Mouse (Mus musculus): Measurements from ENCODE around the gene Zbtb7b. TPM values are rescaled to one million over a fixed set of nuclear protein-coding genes. Genes with fewer than 3 reads are reported as not detected.
A peak's percentile ranks its signal among the peaks of the same experiment; 100 is the strongest.

Zbtb7b gene
- polyA plus RNA-seq, 1 experiment from 2014 or later: 4.8 TPM

DNA sequence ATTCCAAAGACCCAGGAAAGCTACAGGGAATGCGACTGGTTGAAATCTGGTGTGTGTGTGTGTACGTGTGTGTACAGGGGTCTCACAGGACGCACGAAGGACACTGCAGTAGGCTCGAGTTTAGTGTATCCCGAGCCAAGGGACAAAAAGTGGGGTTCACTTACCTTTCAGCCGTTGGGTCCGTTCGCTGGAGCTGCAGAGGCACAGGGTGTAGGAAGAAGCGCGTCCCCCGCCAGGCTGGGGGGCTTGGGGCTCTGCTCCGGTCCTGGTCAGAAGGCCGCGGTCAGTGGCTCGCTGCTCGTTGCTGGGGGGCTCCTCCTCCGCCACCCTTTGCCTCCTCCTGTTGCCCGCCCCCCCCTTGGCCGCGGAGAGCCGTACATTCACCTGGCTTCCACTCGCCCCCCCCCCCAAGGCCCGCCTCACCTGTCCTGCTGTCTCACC lies 1.7 kb downstream of the Zbtb7b start:
- Histone ChIP-seq H3K9me3 (ENCODE audit: control insufficient read depth, low read length) (no peaks in the 10 kb centered on the region), H3K4me3 (ENCODE audit: low read length) (peak overlapping the region; percentile 73), H3K27me3 (ENCODE audit: control insufficient read depth, insufficient read depth, low read depth, low read length) (no peaks in the 10 kb centered on the region), H3K4me2 (ENCODE audit: low read depth, low read length) (peak overlapping the region; percentile 98), H3K27ac (ENCODE audit: low read length) (peak overlapping the region; percentile 89), H3K4me1 (replicated peaks; ENCODE audit: control insufficient read depth, insufficient read depth, low read length) (peaks cover 34% of the 10 kb centered on the region), H3K36me3 (ENCODE audit: control insufficient read depth, insufficient read depth, low read length) (no peaks in the 10 kb centered on the region), H3K9ac (ENCODE audit: low read length) (peak overlapping the region; percentile 76)
- WGBS: under 1% methylated on average over 14 of the region's 24 CpGs
- no peak for ATAC-seq (ENCODE audit: low read depth)

DNA sequence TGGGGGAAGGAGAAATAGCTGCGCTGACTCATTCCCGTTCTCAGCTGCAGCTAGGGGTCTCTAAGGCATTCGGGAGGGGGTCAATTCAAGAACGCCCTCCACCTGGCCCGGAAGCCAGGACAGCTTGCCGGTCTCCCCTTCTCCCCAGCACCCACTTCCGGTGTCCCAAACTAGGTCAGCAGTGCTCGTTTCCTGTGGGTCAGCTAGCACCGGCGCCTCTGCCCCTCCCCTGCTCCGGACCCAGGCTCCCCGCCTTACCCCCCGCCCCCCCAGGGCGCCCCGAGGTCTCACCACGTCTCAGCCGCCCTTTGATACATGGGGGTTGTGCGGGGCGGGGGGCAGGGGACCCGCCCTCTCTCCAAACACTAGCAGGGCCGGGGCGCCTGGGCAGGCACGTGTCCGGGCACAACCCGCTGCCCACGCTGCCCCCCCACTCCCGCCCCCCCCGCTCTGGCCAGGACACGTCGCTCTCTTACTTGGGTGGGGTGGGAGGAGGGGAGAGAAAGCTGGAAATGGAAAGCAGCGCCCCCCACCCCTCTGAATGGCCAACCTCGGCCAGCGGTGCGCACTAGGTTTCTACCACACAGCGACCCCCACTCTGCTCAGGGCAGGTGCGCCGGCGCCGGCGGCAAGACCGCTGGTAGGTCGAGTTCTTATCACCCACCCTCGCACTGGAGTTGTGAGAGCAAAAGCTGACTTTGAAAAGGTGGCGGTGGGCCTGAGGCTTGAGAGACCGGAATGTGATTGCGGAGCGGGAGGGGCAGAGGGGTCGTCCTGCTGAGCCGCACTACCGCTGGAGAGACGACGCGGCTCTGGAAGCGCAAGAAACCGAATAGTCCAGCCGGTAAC lies 2.7 kb downstream of the Zbtb7b start:
- H3K4me2 ChIP-seq (ENCODE audit: low read depth, low read length): peak overlapping the region; percentile 98
- H3K36me3 ChIP-seq (ENCODE audit: control insufficient read depth, insufficient read depth, low read length): no peaks in the 10 kb centered on the region
- H3K9me3 ChIP-seq (ENCODE audit: control insufficient read depth, low read length): no peaks in the 10 kb centered on the region
- H3K9ac ChIP-seq (ENCODE audit: low read length): peak overlapping the region; percentile 76
- H3K4me3 ChIP-seq (ENCODE audit: low read length): peak overlapping the region; percentile 73
- H3K4me1 ChIP-seq (replicated peaks; ENCODE audit: control insufficient read depth, insufficient read depth, low read length): peaks cover 43% of the 10 kb centered on the region
- WGBS: under 1% methylated on average over 53 of the region's 56 CpGs
- ATAC-seq (ENCODE audit: low read depth): no peak
- no peaks in the 10 kb centered on the region for H3K27me3 ChIP-seq (ENCODE audit: control insufficient read depth, insufficient read depth, low read depth, low read length)
- peak overlapping the region; percentile 89 for H3K27ac ChIP-seq (ENCODE audit: low read length)

DNA sequence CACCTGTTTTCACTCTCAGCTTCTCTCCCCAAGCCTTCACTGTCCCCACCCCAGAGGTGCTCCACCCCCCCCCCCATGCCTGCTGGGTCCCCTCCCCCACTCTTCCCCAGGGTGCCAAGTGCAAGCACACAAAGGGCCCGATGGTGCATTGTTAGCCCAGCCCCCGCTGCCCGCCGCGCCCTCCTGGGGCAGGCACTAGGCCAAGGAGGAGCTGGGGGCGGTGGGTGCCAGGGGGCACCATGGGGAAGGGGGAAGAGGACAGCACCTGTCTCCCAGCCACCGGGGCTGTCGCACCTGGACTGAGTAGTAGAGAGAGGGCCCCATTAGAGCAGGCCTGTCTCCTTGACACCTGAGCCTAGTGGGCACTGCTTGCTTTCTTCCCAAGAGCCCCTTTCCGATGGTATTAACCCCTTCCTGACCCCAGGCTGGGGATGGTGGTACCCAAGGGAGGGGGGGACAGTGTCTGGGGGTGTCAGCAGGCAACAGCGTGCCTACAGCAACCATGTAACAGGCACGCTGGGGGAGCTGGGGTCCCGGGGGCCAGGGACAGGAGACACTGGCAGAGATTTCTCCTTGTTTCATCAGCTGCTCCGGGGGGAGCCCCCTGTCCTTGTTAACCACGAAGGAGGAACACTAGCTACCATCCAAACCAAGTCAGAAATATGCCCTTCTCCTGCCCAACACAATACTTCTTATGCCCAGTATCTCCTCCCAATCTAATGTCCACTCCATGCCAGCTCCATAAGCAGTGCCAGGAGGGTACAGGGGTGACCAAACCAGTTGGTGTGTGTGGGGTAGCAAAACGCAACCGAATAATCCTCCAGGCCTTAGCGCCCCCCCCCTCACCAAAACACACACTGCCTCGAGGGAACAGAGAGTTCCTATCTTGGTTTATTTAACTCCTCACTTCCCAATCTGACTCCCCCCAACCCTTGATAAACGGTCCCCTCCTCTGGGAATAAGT lies 3.6 kb downstream of the Zbtb7b start:
- peak overlapping the region; percentile 76 for H3K9ac ChIP-seq (ENCODE audit: low read length)
- H3K36me3 ChIP-seq (ENCODE audit: control insufficient read depth, insufficient read depth, low read length): no peaks in the 10 kb centered on the region
- no peaks in the 10 kb centered on the region for H3K9me3 ChIP-seq (ENCODE audit: control insufficient read depth, low read length)
- H3K4me1 ChIP-seq (replicated peaks; ENCODE audit: control insufficient read depth, insufficient read depth, low read length): peaks cover 43% of the 10 kb centered on the region
- no peak for ATAC-seq (ENCODE audit: low read depth)
- peak overlapping the region; percentile 98 for H3K4me2 ChIP-seq (ENCODE audit: low read depth, low read length)
- H3K4me3 ChIP-seq (ENCODE audit: low read length): peak overlapping the region; percentile 73
- no peaks in the 10 kb centered on the region for H3K27me3 ChIP-seq (ENCODE audit: control insufficient read depth, insufficient read depth, low read depth, low read length)
- WGBS: 12% methylated on average over 19 of the region's 19 CpGs
- H3K27ac ChIP-seq (ENCODE audit: low read length): peak overlapping the region; percentile 89

DNA sequence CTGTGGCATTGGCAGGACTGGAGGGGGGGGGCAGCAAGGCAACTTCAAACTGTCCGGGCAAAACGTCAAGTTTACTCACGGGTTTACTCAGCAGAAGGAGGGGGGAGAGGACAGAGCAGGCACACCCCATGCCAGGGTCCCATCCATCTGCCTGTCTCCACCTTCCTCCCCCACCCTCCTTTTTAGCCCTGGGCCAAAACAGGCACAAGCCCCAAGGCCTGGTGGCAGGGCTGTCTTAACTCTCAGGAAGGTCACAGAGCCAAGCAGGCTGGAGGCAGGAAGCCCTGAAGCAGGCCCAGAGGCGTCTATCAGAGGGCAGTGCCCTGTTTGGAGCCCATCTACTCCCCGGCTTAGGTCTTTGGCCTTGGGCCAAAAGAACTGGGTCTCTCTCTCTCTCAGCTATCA lies 4.5 kb downstream of the Zbtb7b start:
- no peaks in the 10 kb centered on the region for H3K27me3 ChIP-seq (ENCODE audit: control insufficient read depth, insufficient read depth, low read depth, low read length)
- peaks cover 44% of the 10 kb centered on the region for H3K4me1 ChIP-seq (replicated peaks; ENCODE audit: control insufficient read depth, insufficient read depth, low read length)
- peak overlapping the region; percentile 98 for H3K4me2 ChIP-seq (ENCODE audit: low read depth, low read length)
- 32% methylated on average over 5 of the region's 5 CpGs for WGBS
- H3K9ac ChIP-seq (ENCODE audit: low read length): peak overlapping the region; percentile 76
- H3K36me3 ChIP-seq (ENCODE audit: control insufficient read depth, insufficient read depth, low read length): no peaks in the 10 kb centered on the region
- peak overlapping the region; percentile 89 for H3K27ac ChIP-seq (ENCODE audit: low read length)
- no peak for ATAC-seq (ENCODE audit: low read depth)
- H3K9me3 ChIP-seq (ENCODE audit: control insufficient read depth, low read length): no peaks in the 10 kb centered on the region
- H3K4me3 ChIP-seq (ENCODE audit: low read length): peak overlapping the region; percentile 73

DNA sequence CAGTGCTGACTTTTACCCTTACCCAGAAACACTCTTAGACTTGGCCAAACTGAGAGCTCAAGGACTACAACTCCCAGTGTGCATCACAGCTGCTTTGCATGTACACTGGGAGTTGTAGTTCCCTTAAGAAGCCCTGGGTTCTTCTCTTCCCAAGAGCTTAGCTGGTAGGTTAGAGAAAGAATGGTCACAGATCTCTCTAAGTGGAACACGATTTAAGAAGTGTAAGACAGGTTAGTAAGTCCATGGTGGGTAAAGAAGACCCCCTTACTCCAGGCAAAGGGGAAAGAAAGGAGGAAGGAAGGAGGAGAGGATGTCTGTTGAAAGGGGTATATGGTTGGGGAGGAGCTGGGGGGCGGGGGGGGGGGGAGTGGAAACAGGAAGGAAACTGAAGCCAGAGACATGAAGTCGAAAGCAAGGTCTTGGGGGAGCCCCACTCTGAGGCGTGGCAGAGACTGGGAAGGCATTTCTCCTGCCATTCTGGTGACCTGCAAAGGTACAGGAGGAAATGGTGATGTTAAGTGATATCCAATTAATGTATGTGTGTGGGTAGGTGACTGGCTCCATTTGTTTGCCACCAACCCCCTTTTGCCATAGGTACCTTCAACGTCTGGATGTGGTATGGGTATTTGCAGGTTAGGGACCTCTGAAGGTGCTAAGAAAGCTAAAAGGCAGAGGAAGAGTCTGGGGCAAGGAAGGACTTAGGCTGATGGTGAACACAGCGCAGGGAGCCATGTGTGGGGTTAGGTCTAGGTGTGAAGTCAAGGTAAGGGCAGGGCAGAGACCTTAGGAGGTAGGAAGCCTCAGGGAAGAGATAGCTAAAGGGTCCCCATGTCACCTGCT lies 5.5 kb downstream of the Zbtb7b start:
- Histone ChIP-seq H3K27me3 (ENCODE audit: control insufficient read depth, insufficient read depth, low read depth, low read length) (no peaks in the 10 kb centered on the region), H3K36me3 (ENCODE audit: control insufficient read depth, insufficient read depth, low read length) (no peaks in the 10 kb centered on the region), H3K4me2 (ENCODE audit: low read depth, low read length) (no peak overlapping the region), H3K4me1 (replicated peaks; ENCODE audit: control insufficient read depth, insufficient read depth, low read length) (peaks cover 53% of the 10 kb centered on the region), H3K27ac (ENCODE audit: low read length) (no peak overlapping the region), H3K9ac (ENCODE audit: low read length) (no peak overlapping the region), H3K4me3 (ENCODE audit: low read length) (no peak overlapping the region), H3K9me3 (ENCODE audit: control insufficient read depth, low read length) (no peaks in the 10 kb centered on the region)
- WGBS: 51% methylated on average over 5 of the region's 6 CpGs
- ATAC-seq (ENCODE audit: low read depth): no peak

DNA sequence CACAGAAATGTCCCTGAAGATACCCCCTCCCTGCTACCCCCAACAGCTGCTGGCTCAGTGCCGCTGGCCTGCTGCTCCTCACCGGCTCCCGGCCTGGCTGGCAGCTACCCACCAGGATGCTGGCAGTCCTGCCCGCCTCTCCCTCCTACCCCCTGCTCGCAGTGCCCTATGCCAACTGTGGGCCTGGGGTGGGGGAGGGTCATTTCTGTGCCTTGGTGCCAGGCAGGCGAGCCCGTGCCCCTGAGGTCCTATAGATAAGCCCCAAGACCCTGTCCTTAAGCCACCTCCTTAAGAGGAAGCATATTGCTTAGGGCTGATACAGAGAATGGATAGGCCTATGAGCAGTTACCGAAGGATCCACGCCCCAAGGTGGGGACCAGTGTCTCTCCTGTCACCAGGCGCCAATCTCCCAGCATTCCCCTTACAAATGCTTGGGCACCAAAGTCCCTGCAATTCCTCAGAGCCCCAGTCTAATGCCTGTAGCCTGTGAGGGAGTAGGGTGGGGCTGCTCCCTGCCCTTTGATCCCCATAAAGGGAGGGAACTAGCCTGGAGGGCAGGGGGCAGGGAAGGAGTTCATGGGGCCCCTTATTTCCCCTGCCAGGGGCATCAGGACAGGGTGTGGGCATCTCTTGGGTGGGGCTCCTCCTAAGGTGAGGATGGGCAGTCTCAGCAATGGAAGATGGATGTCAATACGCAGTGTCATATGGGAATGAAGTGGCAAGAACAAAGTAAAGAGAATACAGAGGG lies 6.3 kb downstream of the Zbtb7b start:
- Histone ChIP-seq H3K27me3 (ENCODE audit: control insufficient read depth, insufficient read depth, low read depth, low read length) (no peaks in the 10 kb centered on the region), H3K4me1 (replicated peaks; ENCODE audit: control insufficient read depth, insufficient read depth, low read length) (peaks cover 55% of the 10 kb centered on the region), H3K36me3 (ENCODE audit: control insufficient read depth, insufficient read depth, low read length) (no peaks in the 10 kb centered on the region), H3K9me3 (ENCODE audit: control insufficient read depth, low read length) (no peaks in the 10 kb centered on the region), H3K9ac (ENCODE audit: low read length) (no peak overlapping the region), H3K27ac (ENCODE audit: low read length) (peak overlapping the region; percentile 24; the same call in 1 of the 2 replicates), H3K4me3 (ENCODE audit: low read length) (no peak overlapping the region), H3K4me2 (ENCODE audit: low read depth, low read length) (no peak overlapping the region)
- WGBS: 80% methylated on average over 11 of the region's 11 CpGs
- no peak for ATAC-seq (ENCODE audit: low read depth)

DNA sequence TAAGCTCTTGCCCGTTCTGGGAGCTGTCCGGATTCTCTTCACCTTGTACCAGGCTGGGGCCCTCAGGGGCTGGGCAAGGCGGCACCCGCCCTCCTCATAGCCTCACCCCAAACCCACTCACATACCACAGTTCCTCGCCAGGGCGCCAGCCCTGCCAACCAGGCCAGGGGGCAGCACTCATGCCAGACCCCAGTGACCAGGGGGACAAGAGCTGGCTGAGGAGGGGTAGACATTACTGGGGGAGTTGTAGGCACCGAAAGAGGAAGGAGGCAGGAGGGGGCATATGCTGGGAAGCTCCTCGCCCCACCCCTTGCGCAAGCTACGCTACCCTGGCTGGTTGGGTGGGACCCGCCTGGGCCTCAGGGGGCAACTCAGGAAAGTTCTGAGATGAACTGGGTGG lies 6.9 kb downstream of the Zbtb7b start:
- no peaks in the 10 kb centered on the region for H3K9me3 ChIP-seq (ENCODE audit: control insufficient read depth, low read length)
- no peak overlapping the region for H3K4me3 ChIP-seq (ENCODE audit: low read length)
- H3K27me3 ChIP-seq (ENCODE audit: control insufficient read depth, insufficient read depth, low read depth, low read length): no peaks in the 10 kb centered on the region
- 67% methylated on average over 11 of the region's 11 CpGs for WGBS
- ATAC-seq (ENCODE audit: low read depth): no peak
- H3K9ac ChIP-seq (ENCODE audit: low read length): 0 out of 2 replicates have a peak overlapping the region, but pooled peaks have one; percentile 4
- H3K4me1 ChIP-seq (replicated peaks; ENCODE audit: control insufficient read depth, insufficient read depth, low read length): peaks cover 55% of the 10 kb centered on the region
- H3K27ac ChIP-seq (ENCODE audit: low read length): peak overlapping the region; percentile 24; the same call in 1 of the 2 replicates
- H3K4me2 ChIP-seq (ENCODE audit: low read depth, low read length): no peak overlapping the region
- no peaks in the 10 kb centered on the region for H3K36me3 ChIP-seq (ENCODE audit: control insufficient read depth, insufficient read depth, low read length)

Data from lung, embryonic 16.5 days (tissue).